Mouse (Mus musculus) embryonic facial prominence, embryonic 11.5 days (tissue): Measurements from ENCODE around the gene Capn12. TPM values are rescaled to one million over a fixed set of nuclear protein-coding genes. Genes with fewer than 3 reads are reported as not detected.

Experiments
- ATAC-seq: fragments of 200-750 bp; cut with Nextera tagmentation; replicated peaks from 2 replicates; pipeline ENCODE4 v1.8.0; 2017; ENCODE audit warnings: low read depth; ENCODE audit not compliant: insufficient number of reproducible peaks, low FRiP score, low TSS enrichment
- DNase-seq: peaks from one replicate; pipeline ENCODE4 v3.0.0-alpha.2; 2015; ENCODE audit warnings: low spot score
- H3K27ac ChIP-seq: fragments of 300-500 bp; sonication (generic); replicated peaks from 2 replicates; pipeline ENCODE4 v1.5.1; 2014; ENCODE audit warnings: mild to moderate bottlenecking, low read depth, low read length, control low read depth
- H3K27me3 ChIP-seq: fragments of 300-500 bp; sonication (generic); 2 replicates; pipeline ENCODE4 v1.6.1; 2014; ENCODE audit warnings: mild to moderate bottlenecking, low read length, moderate library complexity, mixed read lengths; ENCODE audit not compliant: control insufficient read depth, insufficient read depth
- H3K36me3 ChIP-seq: fragments of 300-500 bp; sonication (generic); replicated peaks from 2 replicates; pipeline ENCODE4 v1.6.1; 2014; ENCODE audit warnings: low read depth, mild to moderate bottlenecking, low read length, moderate library complexity, mixed read lengths; ENCODE audit not compliant: control insufficient read depth, insufficient read depth
- H3K4me1 ChIP-seq: fragments of 300-500 bp; sonication (generic); 2 replicates; pipeline ENCODE4 v1.6.1; 2014; ENCODE audit warnings: low read length, mixed read lengths; ENCODE audit not compliant: control insufficient read depth, insufficient read depth
- H3K4me2 ChIP-seq: fragments of 300-500 bp; sonication (generic); 2 replicates; pipeline ENCODE4 v1.6.1; 2014; ENCODE audit warnings: low read depth, mild to moderate bottlenecking, control low read depth, low read length, moderate library complexity
- H3K4me3 ChIP-seq: fragments of 300-500 bp; sonication (generic); 2 replicates; pipeline ENCODE4 v1.5.1; 2014; ENCODE audit warnings: low read depth, low read length, control low read depth
- H3K9ac ChIP-seq: fragments of 300-500 bp; sonication (generic); replicated peaks from 2 replicates; pipeline ENCODE4 v1.6.1; 2014; ENCODE audit warnings: mild to moderate bottlenecking, control low read depth, low read length
- H3K9me3 ChIP-seq: fragments of 300-500 bp; sonication (generic); replicated peaks from 2 replicates; pipeline ENCODE4 v1.6.1; 2016; ENCODE audit warnings: mild to moderate bottlenecking, low read length, inconsistent platforms, mixed read lengths; ENCODE audit not compliant: control insufficient read depth
- WGBS: fragments of 180-500 bp; shearing (Covaris S2); extraction: QIAGEN DNeasy Blood & Tissue Kit; methylation state at CpG from one replicate; pipeline ENCODE4 v1.1.7; 2014; 5-methylcytosine and 5-hydroxymethylcytosine counted together
- polyA plus RNA-seq: library from polyadenylated mRNA; unstranded; fragments of >200 nt; fragmentation: Nextera tagmentation; extraction: Ambion mirVana; gene quantifications from 2 replicates; pipeline ENCODE4 v1.2.1, GENCODE M21; 2014

Capn12 gene
- polyA plus RNA-seq, 1 experiment from 2014 or later, result 0.29 TPM

DNA sequence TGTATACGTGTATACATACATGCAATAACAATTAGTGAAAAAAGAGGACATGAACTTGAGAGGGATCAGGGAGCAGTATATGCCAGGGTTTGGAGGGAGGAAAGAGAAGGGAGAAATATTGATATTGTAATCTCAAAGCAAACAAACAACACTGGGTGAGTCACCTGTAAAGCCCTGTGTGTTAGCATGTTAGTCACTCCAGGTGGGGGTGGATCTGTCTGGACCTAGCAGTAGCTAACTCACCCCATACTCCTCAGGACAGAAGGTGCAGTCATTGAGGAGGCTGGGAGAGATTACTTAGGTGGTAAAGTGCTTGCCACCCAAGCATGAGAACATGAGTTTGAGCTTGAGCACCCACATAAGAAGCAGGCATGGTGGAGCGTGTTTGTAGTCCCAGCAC is 21.3 kb upstream of the Capn12 start:
- Histone ChIP-seq H3K4me2 (no peak overlapping the region), H3K27me3 (no peaks in the 10 kb centered on the region), H3K4me1 (no peaks in the 10 kb centered on the region), H3K9me3 (peaks cover 3% of the 10 kb centered on the region), H3K9ac (no peak overlapping the region), H3K4me3 (no peak overlapping the region), H3K36me3 (no peaks in the 10 kb centered on the region), H3K27ac (no peak overlapping the region)
- ATAC-seq (no peak), DNase-seq (no peak)
- WGBS, result 85% methylated on average over 2 of the region's 2 CpGs

DNA sequence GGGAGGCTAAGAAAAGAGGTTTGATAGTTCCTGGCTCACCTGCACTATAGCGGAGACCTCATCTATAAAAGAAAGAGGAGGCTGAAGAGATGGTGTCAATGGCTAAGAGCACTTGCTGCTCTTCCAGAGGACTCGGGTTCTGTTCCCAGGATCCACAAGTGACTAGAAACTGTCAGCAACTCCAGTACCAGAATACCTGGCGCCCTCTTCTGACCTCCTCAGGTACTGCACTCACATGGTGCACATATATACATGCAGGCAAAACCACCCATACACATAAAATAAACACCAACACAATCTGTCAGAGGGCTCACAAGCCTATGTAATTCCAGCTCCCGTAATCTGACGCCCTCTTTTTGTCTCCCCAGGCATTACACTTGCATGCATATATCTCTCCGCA is 20.3 kb upstream of the Capn12 start:
- 86% methylated on average over 6 of the region's 6 CpGs for WGBS
- ATAC-seq, result no peak
- DNase-seq, result no peak
- Histone ChIP-seq H3K36me3 (no peaks in the 10 kb centered on the region), H3K27ac (no peak overlapping the region), H3K4me1 (no peaks in the 10 kb centered on the region), H3K27me3 (no peaks in the 10 kb centered on the region), H3K9me3 (peaks cover 3% of the 10 kb centered on the region), H3K9ac (no peak overlapping the region), H3K4me2 (no peak overlapping the region), H3K4me3 (no peak overlapping the region)

DNA sequence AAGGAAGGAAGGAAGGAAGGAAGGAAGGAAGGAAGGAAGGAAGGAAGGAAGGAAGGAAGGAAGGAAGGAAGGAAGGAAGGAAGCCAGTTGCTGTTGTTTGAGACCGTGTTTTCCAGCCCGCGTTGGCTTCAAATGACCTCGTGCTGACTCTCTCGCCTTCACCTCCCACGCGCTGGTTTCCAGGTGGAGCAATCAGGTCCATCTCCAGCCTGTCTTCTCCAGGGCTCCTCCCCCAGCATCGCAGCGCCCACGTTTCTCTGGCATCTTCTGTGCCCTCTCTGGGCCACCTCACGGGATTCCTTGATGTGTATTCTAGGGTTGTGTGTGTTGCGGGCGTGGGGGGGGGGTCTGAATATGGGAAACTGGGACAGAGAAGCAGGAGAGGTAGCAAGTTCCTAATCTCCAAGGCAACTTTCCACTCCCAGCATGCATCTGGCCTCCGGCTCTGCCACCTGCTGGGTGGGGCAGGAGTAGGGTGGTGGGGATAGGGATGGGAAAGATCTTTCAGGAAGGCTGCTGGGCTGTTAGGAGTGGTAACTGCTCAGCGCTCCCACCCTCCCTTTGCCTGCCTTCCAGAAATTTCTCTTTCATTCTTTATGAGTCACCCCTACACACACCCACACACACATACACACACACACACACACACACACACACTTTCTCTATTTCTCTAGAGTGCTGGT is 18.3 kb upstream of the Capn12 start:
- ATAC-seq, result no peak
- H3K4me3 ChIP-seq, result no peak overlapping the region
- H3K9me3 ChIP-seq, result peaks cover 3% of the 10 kb centered on the region
- WGBS, result 77% methylated on average over 15 of the region's 15 CpGs
- no peak for DNase-seq
- H3K27ac ChIP-seq, result no peak overlapping the region
- no peak overlapping the region for H3K4me2 ChIP-seq
- no peaks in the 10 kb centered on the region for H3K36me3 ChIP-seq
- H3K4me1 ChIP-seq, result no peaks in the 10 kb centered on the region
- H3K27me3 ChIP-seq, result no peaks in the 10 kb centered on the region
- H3K9ac ChIP-seq, result no peak overlapping the region

GRCm38 (mm10) chr7:28863540-28863939 is 17.7 kb upstream of the Capn12 start, which contains the start of gene Lgals7:
Lgals7 (plus strand) TSS chr7:28863853.
- Histone ChIP-seq H3K27ac (no peak within 1 kb of the TSS), H3K27me3 (no peaks in the 10 kb centered on the region), H3K4me3 (no peak within 1 kb of the TSS), H3K4me2 (no peak within 1 kb of the TSS), H3K36me3 (no peaks in the 10 kb centered on the region), H3K9ac (no peak within 1 kb of the TSS), H3K9me3 (peaks cover 3% of the 10 kb centered on the region), H3K4me1 (no peaks in the 10 kb centered on the region)
- DNase-seq (no peak), ATAC-seq (no peak)
- WGBS, result 83% methylated on average over 6 of the region's 6 CpGs

DNA sequence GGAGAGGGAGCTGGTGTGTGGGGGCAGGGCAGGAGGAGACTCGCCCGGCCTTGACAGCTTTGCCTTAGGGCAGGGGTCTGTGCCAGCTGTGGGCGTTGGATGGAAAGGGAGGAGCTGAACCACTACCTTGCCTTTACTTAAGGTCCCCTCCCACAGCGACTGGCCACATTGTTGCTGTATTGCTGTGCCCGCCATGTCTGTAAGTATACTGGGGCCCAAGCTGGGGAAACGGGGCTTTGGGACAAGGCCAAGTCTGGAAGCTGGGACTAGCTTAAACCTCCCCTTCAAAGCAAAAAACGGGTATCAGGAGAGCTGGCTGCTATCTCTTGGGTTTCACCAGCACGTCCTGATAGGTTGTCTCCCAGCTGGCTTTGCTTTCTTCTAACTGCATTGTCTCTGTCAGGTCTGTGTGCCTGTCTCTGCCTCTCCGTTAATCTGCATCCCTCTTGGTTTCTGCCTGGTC is 16.9 kb upstream of the Capn12 start:
- Histone ChIP-seq H3K36me3 (no peaks in the 10 kb centered on the region), H3K4me3 (no peak overlapping the region), H3K4me2 (no peak overlapping the region), H3K27me3 (no peaks in the 10 kb centered on the region), H3K9ac (no peak overlapping the region), H3K9me3 (peaks cover 3% of the 10 kb centered on the region), H3K4me1 (no peaks in the 10 kb centered on the region), H3K27ac (no peak overlapping the region)
- ATAC-seq (no peak), DNase-seq (no peak)
- WGBS, result 53% methylated on average over 9 of the region's 9 CpGs

GRCm38 (mm10) chr7:28865481-28866300 is 15.5 kb upstream of the Capn12 start:
- H3K27me3 ChIP-seq, result no peaks in the 10 kb centered on the region
- peaks cover 3% of the 10 kb centered on the region for H3K9me3 ChIP-seq
- H3K4me2 ChIP-seq, result peak overlapping the region; percentile 39
- no peak overlapping the region for H3K4me3 ChIP-seq
- no peak overlapping the region for H3K27ac ChIP-seq
- peak overlapping the region; percentile 26; the same call in 1 of the 2 replicates for H3K9ac ChIP-seq
- DNase-seq (peak; percentile 75), ATAC-seq (peak; percentile 75; the same call in 1 of the 2 replicates)
- 44% methylated on average over 33 of the region's 33 CpGs for WGBS
- H3K36me3 ChIP-seq, result no peaks in the 10 kb centered on the region
- no peaks in the 10 kb centered on the region for H3K4me1 ChIP-seq

DNA sequence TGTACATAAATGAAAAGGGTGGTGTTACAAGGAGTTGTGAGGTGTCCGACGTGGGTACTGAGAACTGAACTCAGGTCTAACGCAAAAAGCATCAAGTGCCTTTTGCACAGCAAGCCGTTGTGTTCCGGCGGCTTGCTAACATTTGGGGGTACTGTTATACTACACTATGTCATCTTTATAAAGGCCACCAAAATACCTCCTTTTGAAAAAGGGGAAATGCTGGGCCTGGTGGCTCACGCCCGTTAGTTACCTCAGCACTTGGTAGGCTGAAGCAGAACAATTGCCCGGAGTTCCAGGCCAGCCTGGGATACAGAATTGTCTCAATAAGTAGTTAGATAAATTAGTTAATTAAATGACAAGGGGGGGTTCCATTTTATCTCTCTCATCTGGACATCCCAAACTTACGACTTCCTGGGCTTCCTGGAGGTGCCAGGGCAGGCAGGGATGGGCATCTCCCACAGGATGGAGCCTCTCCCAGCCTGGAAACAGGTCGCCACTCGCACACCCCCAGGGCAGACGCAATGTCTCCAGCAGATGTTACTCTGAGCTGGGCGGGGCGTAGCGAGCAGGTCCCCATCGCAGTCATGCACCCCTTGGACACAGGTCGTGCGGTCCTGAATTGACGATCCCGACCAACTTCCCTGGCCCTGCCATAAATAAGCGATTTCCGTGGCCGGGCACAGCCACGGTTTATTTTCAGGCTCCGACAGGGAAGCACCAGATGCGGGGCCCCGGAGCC is 14.3 kb upstream of the Capn12 start:
- DNase-seq, result no peak
- Histone ChIP-seq H3K9me3 (no peaks in the 10 kb centered on the region), H3K36me3 (no peaks in the 10 kb centered on the region), H3K4me1 (no peaks in the 10 kb centered on the region), H3K27ac (no peak overlapping the region), H3K27me3 (no peaks in the 10 kb centered on the region), H3K4me3 (no peak overlapping the region), H3K4me2 (no peak overlapping the region), H3K9ac (no peak overlapping the region)
- ATAC-seq, result no peak
- WGBS, result 90% methylated on average over 28 of the region's 28 CpGs
